Mouse (Mus musculus): ENCODE results near the gene Sprr2a3. TPM values are rescaled to one million over a fixed set of nuclear protein-coding genes. Genes with fewer than 3 reads are reported as not detected.

Sprr2a3 gene
- 0.43 and 0.94 TPM in 2 replicates for polyA plus RNA-seq (2012; rRNA removed; ENCODE audit: low replicate concordance)

DNA sequence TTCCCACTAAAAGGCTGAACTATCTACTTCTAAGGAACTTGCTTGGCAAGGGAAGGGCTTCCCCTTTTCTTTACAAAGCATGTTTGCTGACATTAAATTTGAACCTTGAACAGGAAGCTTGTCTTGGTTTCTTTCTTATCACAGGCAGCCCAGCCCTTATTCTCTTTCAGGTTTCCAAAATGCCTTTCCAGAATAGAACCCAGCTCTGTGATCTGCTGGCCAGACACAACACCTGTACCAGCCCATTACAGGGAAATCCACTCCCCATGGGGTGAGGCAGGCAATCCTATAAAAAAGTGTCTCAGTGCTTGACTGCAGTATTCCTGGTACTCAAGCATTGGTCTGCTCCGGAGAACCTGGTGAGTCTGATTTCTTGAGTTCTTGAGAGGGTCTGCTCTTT lies at the start of gene Sprr2a3:
Gene Sprr2a3 (plus strand): TSS at position 317 of the 400 bp plus-strand sequence.

DNA sequence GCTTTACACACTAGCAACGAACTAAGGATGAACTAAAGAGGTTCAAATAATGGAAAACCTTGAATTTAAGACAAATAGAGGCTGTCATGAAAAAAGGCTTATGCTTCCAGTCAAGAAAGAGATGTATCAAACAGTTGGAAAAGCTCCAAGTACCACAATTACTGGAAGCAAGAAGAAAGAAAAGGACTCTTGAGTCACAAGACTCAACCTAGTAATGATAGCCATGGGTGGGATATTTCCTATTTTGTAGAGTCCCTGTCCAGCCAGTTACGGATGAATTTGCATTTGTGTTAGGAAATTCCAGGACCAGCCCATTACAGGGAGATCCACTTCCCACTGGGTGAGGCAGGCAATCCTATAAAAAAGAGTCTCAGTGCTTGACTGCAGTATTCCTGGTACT lies 31.1 kb downstream of the Sprr2a3 start, which contains the start of gene Sprr2b:
Gene Sprr2b (plus strand): TSS at position 301 of the 400 bp plus-strand sequence.

DNA sequence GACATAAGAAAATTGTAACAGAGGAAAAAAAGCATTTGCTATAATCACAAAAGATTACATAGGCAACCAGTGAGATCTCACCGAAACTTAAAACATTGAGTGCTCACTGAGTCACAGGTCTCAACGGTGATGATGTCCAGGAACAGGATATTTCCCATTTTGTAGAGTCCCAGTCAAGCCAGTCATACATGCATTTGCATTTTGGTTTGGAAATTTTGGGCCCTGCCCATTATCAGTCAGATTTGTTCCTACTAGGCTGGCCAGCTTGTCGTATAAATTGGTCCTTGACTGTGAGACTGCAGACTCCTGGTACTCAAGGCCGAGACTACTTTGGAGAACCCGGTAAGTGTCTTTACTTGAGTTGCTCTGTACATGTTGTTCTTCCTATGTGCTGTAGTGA lies 53.6 kb downstream of the Sprr2a3 start, which contains the start of gene Sprr2d:
Gene Sprr2d (plus strand): TSS at position 301 of the 400 bp plus-strand sequence.

Other genes with a start within 250 kb of the Sprr2a3 start
- gene Lor, start 202.3 kb upstream of the Sprr2a3 start, polyA plus RNA-seq (2012; rRNA removed; ENCODE audit: low replicate concordance) = 1.9 and 4.7 TPM in 2 replicates
- not detected in 2 replicates for gene Prr9, start 161.5 kb upstream of the Sprr2a3 start, polyA plus RNA-seq (2012; rRNA removed; ENCODE audit: low replicate concordance)
- not detected in 2 replicates for gene Lelp1, start 142.7 kb upstream of the Sprr2a3 start, polyA plus RNA-seq (2012; rRNA removed; ENCODE audit: low replicate concordance)
- 0.07 TPM in 1 of 2 replicates, not detected in the other for gene Sprr2a1, start 69.6 kb upstream of the Sprr2a3 start, polyA plus RNA-seq (2012; rRNA removed; ENCODE audit: low replicate concordance)
- gene Sprr2a2, start 69.5 kb upstream of the Sprr2a3 start, polyA plus RNA-seq (2012; rRNA removed; ENCODE audit: low replicate concordance) = 6.9 and 7.0 TPM in 2 replicates
- not detected in 2 replicates for gene Sprr2b, start 31.2 kb downstream of the Sprr2a3 start, polyA plus RNA-seq (2012; rRNA removed; ENCODE audit: low replicate concordance)
- gene Sprr2d, start 53.7 kb downstream of the Sprr2a3 start, polyA plus RNA-seq (2012; rRNA removed; ENCODE audit: low replicate concordance) = not detected in 2 replicates
- not detected in 2 replicates for gene Sprr2e, start 66.7 kb downstream of the Sprr2a3 start, polyA plus RNA-seq (2012; rRNA removed; ENCODE audit: low replicate concordance)
- gene Sprr2f, start 79.8 kb downstream of the Sprr2a3 start, polyA plus RNA-seq (2012; rRNA removed; ENCODE audit: low replicate concordance) = not detected in 2 replicates
- gene Sprr2h, start 100.3 kb downstream of the Sprr2a3 start, polyA plus RNA-seq (2012; rRNA removed; ENCODE audit: low replicate concordance) = not detected in 2 replicates
- not detected in 2 replicates for gene Sprr2i, start 122.6 kb downstream of the Sprr2a3 start, polyA plus RNA-seq (2012; rRNA removed; ENCODE audit: low replicate concordance)
- not detected in 2 replicates for gene Sprr2j-ps, start 132.7 kb downstream of the Sprr2a3 start, polyA plus RNA-seq (2012; rRNA removed; ENCODE audit: low replicate concordance)
- 13.6 and 17.5 TPM in 2 replicates for gene Gm9774, start 144.0 kb downstream of the Sprr2a3 start, polyA plus RNA-seq (2012; rRNA removed; ENCODE audit: low replicate concordance)
- not detected in 2 replicates for gene Sprr2k, start 147.2 kb downstream of the Sprr2a3 start, polyA plus RNA-seq (2012; rRNA removed; ENCODE audit: low replicate concordance)
- not detected in 2 replicates for gene Sprr1b, start 153.4 kb downstream of the Sprr2a3 start, polyA plus RNA-seq (2012; rRNA removed; ENCODE audit: low replicate concordance)
- not detected in 2 replicates for gene Sprr3, start 173.3 kb downstream of the Sprr2a3 start, polyA plus RNA-seq (2012; rRNA removed; ENCODE audit: low replicate concordance)
- 24.1 and 25.4 TPM in 2 replicates for gene Sprr1a, start 200.5 kb downstream of the Sprr2a3 start, polyA plus RNA-seq (2012; rRNA removed; ENCODE audit: low replicate concordance)
- not detected in 2 replicates for gene Sprr4, start 215.1 kb downstream of the Sprr2a3 start, polyA plus RNA-seq (2012; rRNA removed; ENCODE audit: low replicate concordance)
- 5.7 TPM in 1 of 2 replicates, not detected in the other for gene 2310046K23Rik, start 249.1 kb downstream of the Sprr2a3 start, polyA plus RNA-seq (2012; rRNA removed; ENCODE audit: low replicate concordance)

Data from mammary gland, adult 2 months (tissue).